Mouse (Mus musculus) intestine, embryonic 16.5 days (tissue): Measurements from ENCODE around the gene Wdfy4. TPM values are rescaled to one million over a fixed set of nuclear protein-coding genes. Genes with fewer than 3 reads are reported as not detected.

Source experiments
- ATAC-seq: fragments of 200-750 bp; cut with Nextera tagmentation; 2 replicates; pipeline ENCODE4 v1.8.0; 2017; ENCODE audit warnings: moderate TSS enrichment, moderate library complexity
- H3K27ac ChIP-seq: fragments of 300-500 bp; sonication (generic); 2 replicates; pipeline ENCODE4 v1.5.1; 2014; ENCODE audit warnings: mild to moderate bottlenecking, low read length
- H3K27me3 ChIP-seq: fragments of 300-500 bp; sonication (generic); replicated peaks from 2 replicates; pipeline ENCODE4 v1.6.1; 2014; ENCODE audit warnings: low read length, control low read depth, mixed read lengths; ENCODE audit not compliant: control insufficient read depth, insufficient read depth
- H3K36me3 ChIP-seq: fragments of 300-500 bp; sonication (generic); 2 replicates; pipeline ENCODE4 v1.6.1; 2014; ENCODE audit warnings: low read length, control low read depth; ENCODE audit not compliant: control insufficient read depth, insufficient read depth
- H3K4me1 ChIP-seq: fragments of 300-500 bp; sonication (generic); 2 replicates; pipeline ENCODE4 v1.6.1; 2014; ENCODE audit warnings: low read length, control low read depth, mixed read lengths; ENCODE audit not compliant: control insufficient read depth, insufficient read depth
- H3K4me2 ChIP-seq: fragments of 300-500 bp; sonication (generic); 2 replicates; pipeline ENCODE4 v1.6.1; 2014; ENCODE audit warnings: low read depth, low read length, control low read depth
- H3K4me3 ChIP-seq: fragments of 300-500 bp; sonication (generic); 2 replicates; pipeline ENCODE4 v1.5.1; 2014; ENCODE audit warnings: mild to moderate bottlenecking, low read length
- H3K9ac ChIP-seq: fragments of 300-500 bp; sonication (generic); 2 replicates; pipeline ENCODE4 v1.6.1; 2014; ENCODE audit warnings: low read depth, low read length
- H3K9me3 ChIP-seq: fragments of 300-500 bp; sonication (generic); 2 replicates; pipeline ENCODE4 v1.6.1; 2016; ENCODE audit warnings: low read length, control low read depth; ENCODE audit not compliant: control insufficient read depth
- WGBS: fragments of 180-500 bp; shearing (Covaris S2); extraction: QIAGEN DNeasy Blood & Tissue Kit; methylation state at CpG from one replicate; pipeline ENCODE4 v1.1.7; 2014; 5-methylcytosine and 5-hydroxymethylcytosine counted together
- polyA plus RNA-seq: library from polyadenylated mRNA; unstranded; fragments of >200 nt; fragmentation: Nextera tagmentation; extraction: Ambion mirVana; gene quantifications from 2 replicates; pipeline ENCODE4 v1.2.1, GENCODE M21; 2015

The Wdfy4 gene
- polyA plus RNA-seq, 1 experiment from 2014 or later = 0.16 TPM

GRCm38 (mm10) chr14:33168750-33169149 is 16.6 kb downstream of the Wdfy4 start:
- H3K9me3 ChIP-seq = no peaks in the 10 kb centered on the region
- no peak overlapping the region for H3K9ac ChIP-seq
- H3K27me3 ChIP-seq = no peaks in the 10 kb centered on the region
- no peak overlapping the region for H3K27ac ChIP-seq
- H3K4me3 ChIP-seq = no peak overlapping the region
- no peaks in the 10 kb centered on the region for H3K36me3 ChIP-seq
- H3K4me1 ChIP-seq = no peaks in the 10 kb centered on the region
- ATAC-seq = no peak
- WGBS = 87% methylated on average over 4 of the region's 4 CpGs
- H3K4me2 ChIP-seq = no peak overlapping the region

- Histone ChIP-seq H3K36me3 (no peaks in the 10 kb centered on the region), H3K27ac (no peak overlapping the region), H3K27me3 (no peaks in the 10 kb centered on the region), H3K4me3 (no peak overlapping the region), H3K9ac (no peak overlapping the region), H3K9me3 (no peaks in the 10 kb centered on the region), H3K4me2 (no peak overlapping the region), H3K4me1 (no peaks in the 10 kb centered on the region)
- no peak for ATAC-seq
- 90% methylated on average over 5 of the region's 5 CpGs for WGBS
Observed at GRCm38 (mm10) chr14:33162238-33162637, 23.1 kb downstream of the Wdfy4 start.

- H3K27ac ChIP-seq = no peak overlapping the region
- no peaks in the 10 kb centered on the region for H3K9me3 ChIP-seq
- H3K4me2 ChIP-seq = no peak overlapping the region
- no peak overlapping the region for H3K9ac ChIP-seq
- no peaks in the 10 kb centered on the region for H3K4me1 ChIP-seq
- no peaks in the 10 kb centered on the region for H3K27me3 ChIP-seq
- no peak overlapping the region for H3K4me3 ChIP-seq
- no peaks in the 10 kb centered on the region for H3K36me3 ChIP-seq
- 51% methylated on average over 3 of the region's 3 CpGs for WGBS
- no peak for ATAC-seq
Observed at GRCm38 (mm10) chr14:33158268-33158667, 27.0 kb downstream of the Wdfy4 start.

- no peaks in the 10 kb centered on the region for H3K9me3 ChIP-seq
- H3K4me2 ChIP-seq = no peak overlapping the region
- no peak overlapping the region for H3K27ac ChIP-seq
- WGBS = 45% methylated on average over 1 of the region's 1 CpGs
- no peak overlapping the region for H3K9ac ChIP-seq
- no peak for ATAC-seq
- no peaks in the 10 kb centered on the region for H3K27me3 ChIP-seq
- H3K36me3 ChIP-seq = no peaks in the 10 kb centered on the region
- no peaks in the 10 kb centered on the region for H3K4me1 ChIP-seq
- no peak overlapping the region for H3K4me3 ChIP-seq
Observed at GRCm38 (mm10) chr14:33152941-33153340, 32.4 kb downstream of the Wdfy4 start.

- H3K4me3 ChIP-seq = no peak overlapping the region
- H3K9me3 ChIP-seq = no peaks in the 10 kb centered on the region
- H3K4me1 ChIP-seq = no peaks in the 10 kb centered on the region
- no peak overlapping the region for H3K9ac ChIP-seq
- no peak overlapping the region for H3K27ac ChIP-seq
- H3K36me3 ChIP-seq = no peaks in the 10 kb centered on the region
- no peaks in the 10 kb centered on the region; the same call in 1 of the 2 replicates for H3K27me3 ChIP-seq
- no peak overlapping the region for H3K4me2 ChIP-seq
- no peak for ATAC-seq
- 18% methylated on average over 2 of the region's 2 CpGs for WGBS
Observed at GRCm38 (mm10) chr14:33146287-33146686, 39.0 kb downstream of the Wdfy4 start.

GRCm38 (mm10) chr14:33136843-33137242 is 48.5 kb downstream of the Wdfy4 start:
- Histone ChIP-seq H3K36me3 (no peaks in the 10 kb centered on the region), H3K27ac (no peak overlapping the region), H3K4me1 (no peaks in the 10 kb centered on the region), H3K27me3 (no peaks in the 10 kb centered on the region), H3K9me3 (no peaks in the 10 kb centered on the region), H3K9ac (no peak overlapping the region), H3K4me3 (no peak overlapping the region), H3K4me2 (no peak overlapping the region)
- 73% methylated on average over 9 of the region's 9 CpGs for WGBS
- ATAC-seq = no peak

- H3K27ac ChIP-seq = no peak overlapping the region
- H3K4me1 ChIP-seq = no peaks in the 10 kb centered on the region
- H3K4me3 ChIP-seq = no peak overlapping the region
- ATAC-seq = no peak
- H3K27me3 ChIP-seq = no peaks in the 10 kb centered on the region
- no peak overlapping the region for H3K9ac ChIP-seq
- WGBS = 88% methylated on average over 6 of the region's 6 CpGs
- H3K36me3 ChIP-seq = no peaks in the 10 kb centered on the region
- no peak overlapping the region for H3K4me2 ChIP-seq
- H3K9me3 ChIP-seq = no peaks in the 10 kb centered on the region
Observed at GRCm38 (mm10) chr14:33135170-33135569, 50.1 kb downstream of the Wdfy4 start.

- Histone ChIP-seq H3K27me3 (no peaks in the 10 kb centered on the region), H3K4me3 (no peak overlapping the region), H3K27ac (no peak overlapping the region), H3K36me3 (no peaks in the 10 kb centered on the region), H3K4me2 (no peak overlapping the region), H3K9ac (no peak overlapping the region), H3K4me1 (no peaks in the 10 kb centered on the region), H3K9me3 (no peaks in the 10 kb centered on the region)
- ATAC-seq = no peak
- 75% methylated on average over 7 of the region's 7 CpGs for WGBS
Observed at GRCm38 (mm10) chr14:33131044-33131758, 54.1 kb downstream of the Wdfy4 start.

- Histone ChIP-seq H3K4me1 (no peaks in the 10 kb centered on the region), H3K4me3 (no peak overlapping the region), H3K9me3 (no peaks in the 10 kb centered on the region), H3K9ac (no peak overlapping the region), H3K27me3 (no peaks in the 10 kb centered on the region), H3K27ac (no peak overlapping the region), H3K4me2 (no peak overlapping the region), H3K36me3 (no peaks in the 10 kb centered on the region)
- no peak for ATAC-seq
- WGBS = 73% methylated on average over 1 of the region's 1 CpGs
Observed at GRCm38 (mm10) chr14:33116590-33116989, 68.7 kb downstream of the Wdfy4 start.

GRCm38 (mm10) chr14:33104809-33105208 is 80.5 kb downstream of the Wdfy4 start:
- no peaks in the 10 kb centered on the region for H3K9me3 ChIP-seq
- H3K4me2 ChIP-seq = no peak overlapping the region
- H3K27ac ChIP-seq = no peak overlapping the region
- no peak for ATAC-seq
- H3K36me3 ChIP-seq = no peaks in the 10 kb centered on the region
- no peaks in the 10 kb centered on the region for H3K27me3 ChIP-seq
- no peak overlapping the region for H3K4me3 ChIP-seq
- 72% methylated on average over 3 of the region's 3 CpGs for WGBS
- no peaks in the 10 kb centered on the region for H3K4me1 ChIP-seq
- H3K9ac ChIP-seq = no peak overlapping the region
